Mouse (Mus musculus): ENCODE results near the gene Kctd18. TPM values are rescaled to one million over a fixed set of nuclear protein-coding genes. Genes with fewer than 3 reads are reported as not detected.
A peak's percentile ranks its signal among the peaks of the same experiment; 100 is the strongest.

The Kctd18 gene
- polyA plus RNA-seq, 1 experiment from 2014 or later = 24.1 TPM

GRCm38 (mm10) chr1:57995432-57996132 is 23.2 kb downstream of the Kctd18 start, which contains the start of gene Sgo2a:
Sgo2a (plus strand) TSS chr1:57995971.
- TF ChIP-seq CTCF (IDR thresholded peaks at IDR 0.05) = no peak
- in situ Hi-C loops (cut with MboI; ENCODE audit: low pct_unique_long_range_greater_than_20kb) = no loop called here
- ChIA-PET POLR2A (no interaction called here), CTCF (interaction anchor here (1.4 to 1.7 kb wide), 2 partner anchors 25 to 27 kb away, joined by 4 to 5 read pairs; no protein-coding TSS in a partner anchor)
- peak; percentile 91 for ATAC-seq
- peak; percentile 62 for DNase-seq (ENCODE audit: low read depth, low spot score)
- H3K27me3 ChIP-seq = no peaks in the 10 kb centered on the region

- ChIA-PET POLR2A (no interaction called here), CTCF (interaction anchor here (0.9 to 1.1 kb wide), 2 partner anchors 13 to 69 kb away, joined by 3 to 5 read pairs; no protein-coding TSS in a partner anchor)
- no peak for DNase-seq (ENCODE audit: low read depth, low spot score)
- no peak for TF ChIP-seq CTCF (IDR thresholded peaks at IDR 0.05)
- in situ Hi-C loops (cut with MboI; ENCODE audit: low pct_unique_long_range_greater_than_20kb) = no loop called here
- no peaks in the 10 kb centered on the region for H3K27me3 ChIP-seq
- ATAC-seq = no peak
Observed at GRCm38 (mm10) chr1:57991277-57991676, 27.5 kb downstream of the Kctd18 start.

GRCm38 (mm10) chr1:57989052-57989600 is 29.6 kb downstream of the Kctd18 start:
- DNase-seq (ENCODE audit: low read depth, low spot score) (peak; percentile 83), ATAC-seq (peak; percentile 95)
- POLR2A ChIA-PET = no interaction called here
- H3K27me3 ChIP-seq = no peaks in the 10 kb centered on the region
- TF ChIP-seq CTCF (IDR thresholded peaks at IDR 0.05) = no peak
- CTCF ChIA-PET = interaction anchor here (1.0 to 1.3 kb wide), 2 partner anchors 12 to 560 kb away, joined by 4 read pairs; no protein-coding TSS in a partner anchor
- in situ Hi-C loops (cut with MboI; ENCODE audit: low pct_unique_long_range_greater_than_20kb) = no loop called here

- ChIA-PET CTCF (interaction anchor here (1.5 kb wide), 1 partner anchor 12 kb away, joined by 4 read pairs; no protein-coding TSS in a partner anchor), POLR2A (no interaction called here)
- no peak for ATAC-seq
- in situ Hi-C loops (cut with MboI; ENCODE audit: low pct_unique_long_range_greater_than_20kb) = no loop called here
- no peak for TF ChIP-seq CTCF (IDR thresholded peaks at IDR 0.05)
- H3K27me3 ChIP-seq = no peaks in the 10 kb centered on the region
- no peak for DNase-seq (ENCODE audit: low read depth, low spot score)
Observed at GRCm38 (mm10) chr1:57976860-57977259, 41.9 kb downstream of the Kctd18 start.

GRCm38 (mm10) chr1:57971588-57971987 is 47.2 kb downstream of the Kctd18 start:
- POLR2A ChIA-PET = no interaction called here
- no peak for TF ChIP-seq CTCF (IDR thresholded peaks at IDR 0.05)
- DNase-seq (ENCODE audit: low read depth, low spot score) = no peak
- CTCF ChIA-PET = interaction anchor here (1.0 to 2.1 kb wide), 3 partner anchors 10 to 25 kb away, joined by 3 to 7 read pairs (median 5); partner anchors contain the start of gene Sgo2a
- ATAC-seq = no peak
- no peaks in the 10 kb centered on the region for H3K27me3 ChIP-seq
- in situ Hi-C loops (cut with MboI; ENCODE audit: low pct_unique_long_range_greater_than_20kb) = loop anchor here (25.0 kb wide), 1 partner anchor 316 kb away; the partner anchor contains the start of gene Aox2

GRCm38 (mm10) chr1:57969327-57970271 is 49.2 kb downstream of the Kctd18 start:
- H3K27me3 ChIP-seq = no peaks in the 10 kb centered on the region
- POLR2A ChIA-PET = interaction anchor here (0.9 kb wide), 1 partner anchor 16 kb away, joined by 3 read pairs; no protein-coding TSS in a partner anchor
- in situ Hi-C loops (cut with MboI; ENCODE audit: low pct_unique_long_range_greater_than_20kb) = loop anchor here (25.0 kb wide), 1 partner anchor 318 kb away; the partner anchor contains the start of gene Aox2
- no peak for DNase-seq (ENCODE audit: low read depth, low spot score)
- peak; percentile 99 for TF ChIP-seq CTCF (IDR thresholded peaks at IDR 0.05)
- peak; percentile 94 for ATAC-seq
- CTCF ChIA-PET = interaction anchor here (0.6 to 1.8 kb wide), 6 partner anchors 25 to 541 kb away, joined by 3 to 6 read pairs (median 3); partner anchors contain the start of gene Sgo2a

- H3K27me3 ChIP-seq = no peaks in the 10 kb centered on the region
- no peak for DNase-seq (ENCODE audit: low read depth, low spot score)
- ChIA-PET POLR2A (no interaction called here), CTCF (interaction anchor here (1.2 kb wide), 1 partner anchor 527 kb away, joined by 3 read pairs; no protein-coding TSS in a partner anchor)
- TF ChIP-seq CTCF (IDR thresholded peaks at IDR 0.05) = no peak
- ATAC-seq = no peak
- in situ Hi-C loops (cut with MboI; ENCODE audit: low pct_unique_long_range_greater_than_20kb) = loop anchor here (25.0 kb wide), 1 partner anchor 332 kb away; the partner anchor contains the start of gene Aox2
Observed at GRCm38 (mm10) chr1:57955774-57956173, 63.0 kb downstream of the Kctd18 start.

- in situ Hi-C loops (cut with MboI; ENCODE audit: low pct_unique_long_range_greater_than_20kb) = loop anchor here (5.0 to 25.0 kb wide), 2 partner anchors 333 to 527 kb away; partner anchors contain the start of gene Aox2
- DNase-seq (ENCODE audit: low read depth, low spot score) = no peak
- CTCF ChIA-PET = interaction anchor here (0.7 kb wide), 1 partner anchor 320 kb away, joined by 3 read pairs; no protein-coding TSS in a partner anchor
- no peaks in the 10 kb centered on the region for H3K27me3 ChIP-seq
- POLR2A ChIA-PET = interaction anchor here (0.7 kb wide), 1 partner anchor 122 kb away, joined by 3 read pairs; no protein-coding TSS in a partner anchor
- no peak for TF ChIP-seq CTCF (IDR thresholded peaks at IDR 0.05)
- no peak for ATAC-seq
Observed at GRCm38 (mm10) chr1:57954376-57954765, 64.4 kb downstream of the Kctd18 start.

GRCm38 (mm10) chr1:57953586-57954375 is 65.0 kb downstream of the Kctd18 start:
- CTCF ChIA-PET = interaction anchor here (0.7 to 2.8 kb wide), 2 partner anchors 320 to 525 kb away, joined by 3 to 7 read pairs; no protein-coding TSS in a partner anchor
- DNase-seq (ENCODE audit: low read depth, low spot score) (no peak), ATAC-seq (no peak)
- H3K27me3 ChIP-seq = no peaks in the 10 kb centered on the region
- no peak for TF ChIP-seq CTCF (IDR thresholded peaks at IDR 0.05)
- in situ Hi-C loops (cut with MboI; ENCODE audit: low pct_unique_long_range_greater_than_20kb) = loop anchor here (5.0 to 25.0 kb wide), 2 partner anchors 334 to 526 kb away; partner anchors contain the start of gene Aox2
- POLR2A ChIA-PET = interaction anchor here (0.7 kb wide), 1 partner anchor 122 kb away, joined by 3 read pairs; no protein-coding TSS in a partner anchor

Data from Patski (cell line).